Mouse (Mus musculus): ENCODE data around the gene Tatdn3. TPM values are rescaled to one million over a fixed set of nuclear protein-coding genes. Genes with fewer than 3 reads are reported as not detected.
"Not testable (repeated sequence)": the region's sequence is repeated elsewhere in the genome, so short reads cannot be mapped to it uniquely, and the experiment has no call there.

The Tatdn3 gene
- polyA plus RNA-seq, 1 experiment = 2.2 TPM

GRCm38 (mm10) chr1:191025016-191026012 lies 37.4 kb downstream of the Tatdn3 start:
- Histone ChIP-seq H3K27ac (ENCODE audit: insufficient read depth, low read length) (peak overlapping the region; percentile 9; the same call in 1 of the 2 replicates), H3K36me3 (ENCODE audit: control insufficient read depth, insufficient read depth, low read length) (no peaks in the 10 kb centered on the region), H3K4me3 (ENCODE audit: extremely low read depth, insufficient read depth, insufficient read length) (peak overlapping the region; percentile 53), H3K4me1 (ENCODE audit: control insufficient read depth, insufficient read depth, insufficient read length) (peaks cover 6% of the 10 kb centered on the region), H3K27me3 (ENCODE audit: control insufficient read depth, insufficient read depth, low read length) (no peaks in the 10 kb centered on the region)
- TF ChIP-seq POLR2A (IDR thresholded peaks at IDR 0.05; ENCODE audit: low read depth, low read length) = no peak
- TF ChIP-seq CTCF (IDR thresholded peaks at IDR 0.05; ENCODE audit: extremely low read depth, insufficient read depth, insufficient read length, insufficient replicate concordance) = no peak
- WGBS = 8% methylated on average over 69 of the region's 69 CpGs
- DNase-seq (ENCODE audit: low read depth in 1 of 2, low spot score in 2 of 2) = peak in 1 of 2 experiments; percentile 17

GRCm38 (mm10) chr1:191023806-191024205 lies 38.9 kb downstream of the Tatdn3 start:
- not testable (repeated sequence) for H3K27me3 ChIP-seq (ENCODE audit: control insufficient read depth, insufficient read depth, low read length); DNase-seq (ENCODE audit: low read depth in 1 of 2, low spot score in 2 of 2); H3K27ac ChIP-seq (ENCODE audit: insufficient read depth, low read length); H3K4me1 ChIP-seq (ENCODE audit: control insufficient read depth, insufficient read depth, insufficient read length); H3K4me3 ChIP-seq (ENCODE audit: extremely low read depth, insufficient read depth, insufficient read length); H3K36me3 ChIP-seq (ENCODE audit: control insufficient read depth, insufficient read depth, low read length)
- 91% methylated on average over 6 of the region's 6 CpGs for WGBS

DNA sequence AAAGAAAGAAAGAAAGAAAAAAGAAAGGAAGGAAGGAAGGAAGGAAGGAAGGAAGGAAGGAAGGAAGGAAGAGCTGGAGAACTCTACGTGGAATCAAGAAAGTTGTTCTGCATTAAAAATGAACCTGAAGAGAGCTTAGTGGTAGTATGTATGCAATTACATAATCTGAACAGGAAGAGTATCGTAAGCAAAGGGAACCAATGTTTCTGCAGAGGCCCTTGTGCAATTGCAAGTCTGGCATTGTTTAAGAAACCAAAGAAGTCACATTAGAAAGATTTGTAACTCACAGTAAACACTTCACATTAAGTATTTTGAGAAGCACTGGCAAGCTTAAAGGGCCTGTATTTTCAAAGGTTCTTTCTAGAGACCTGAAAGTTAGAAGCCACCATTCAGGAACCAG lies 39.6 kb downstream of the Tatdn3 start:
- peaks cover 1% of the 10 kb centered on the region; the same call in 1 of the 2 replicates for H3K36me3 ChIP-seq (ENCODE audit: control insufficient read depth, insufficient read depth, low read length)
- WGBS = 56% methylated on average over 2 of the region's 2 CpGs
- DNase-seq (ENCODE audit: low read depth in 1 of 2, low spot score in 2 of 2) = no peak
- no peak for TF ChIP-seq CTCF (IDR thresholded peaks at IDR 0.05; ENCODE audit: extremely low read depth, insufficient read depth, insufficient read length, insufficient replicate concordance)
- no peak for TF ChIP-seq POLR2A (IDR thresholded peaks at IDR 0.05; ENCODE audit: low read depth, low read length)
- no peak overlapping the region for H3K4me3 ChIP-seq (ENCODE audit: extremely low read depth, insufficient read depth, insufficient read length)
- H3K27me3 ChIP-seq (ENCODE audit: control insufficient read depth, insufficient read depth, low read length) = no peaks in the 10 kb centered on the region
- H3K4me1 ChIP-seq (ENCODE audit: control insufficient read depth, insufficient read depth, insufficient read length) = peaks cover 6% of the 10 kb centered on the region
- H3K27ac ChIP-seq (ENCODE audit: insufficient read depth, low read length) = no peak overlapping the region

GRCm38 (mm10) chr1:191021016-191021415 lies 41.7 kb downstream of the Tatdn3 start:
- Histone ChIP-seq H3K27ac (ENCODE audit: insufficient read depth, low read length) (no peak overlapping the region), H3K4me1 (ENCODE audit: control insufficient read depth, insufficient read depth, insufficient read length) (peaks cover 6% of the 10 kb centered on the region), H3K4me3 (ENCODE audit: extremely low read depth, insufficient read depth, insufficient read length) (no peak overlapping the region), H3K27me3 (ENCODE audit: control insufficient read depth, insufficient read depth, low read length) (no peaks in the 10 kb centered on the region), H3K36me3 (ENCODE audit: control insufficient read depth, insufficient read depth, low read length) (peaks cover 1% of the 10 kb centered on the region; the same call in 1 of the 2 replicates)
- no peak for TF ChIP-seq POLR2A (IDR thresholded peaks at IDR 0.05; ENCODE audit: low read depth, low read length)
- no peak for TF ChIP-seq CTCF (IDR thresholded peaks at IDR 0.05; ENCODE audit: extremely low read depth, insufficient read depth, insufficient read length, insufficient replicate concordance)
- no peak for DNase-seq (ENCODE audit: low read depth in 1 of 2, low spot score in 2 of 2)
- WGBS = 89% methylated on average over 7 of the region's 7 CpGs

- no peak for DNase-seq (ENCODE audit: low read depth in 1 of 2, low spot score in 2 of 2)
- Histone ChIP-seq H3K4me3 (ENCODE audit: extremely low read depth, insufficient read depth, insufficient read length) (no peak overlapping the region), H3K27me3 (ENCODE audit: control insufficient read depth, insufficient read depth, low read length) (no peaks in the 10 kb centered on the region), H3K4me1 (ENCODE audit: control insufficient read depth, insufficient read depth, insufficient read length) (peaks cover 5% of the 10 kb centered on the region), H3K27ac (ENCODE audit: insufficient read depth, low read length) (no peak overlapping the region), H3K36me3 (ENCODE audit: control insufficient read depth, insufficient read depth, low read length) (peaks cover 1% of the 10 kb centered on the region; the same call in 1 of the 2 replicates)
- WGBS = 92% methylated on average over 3 of the region's 3 CpGs
- TF ChIP-seq CTCF (IDR thresholded peaks at IDR 0.05; ENCODE audit: extremely low read depth, insufficient read depth, insufficient read length, insufficient replicate concordance) (no peak), POLR2A (IDR thresholded peaks at IDR 0.05; ENCODE audit: low read depth, low read length) (no peak)
These were observed 42.4 kb downstream of the Tatdn3 start for GRCm38 (mm10) chr1:191020217-191020924.

- DNase-seq (ENCODE audit: low read depth in 1 of 2, low spot score in 2 of 2) = no peak
- Histone ChIP-seq H3K27ac (ENCODE audit: insufficient read depth, low read length) (no peak overlapping the region), H3K36me3 (ENCODE audit: control insufficient read depth, insufficient read depth, low read length) (peaks cover 1% of the 10 kb centered on the region; the same call in 1 of the 2 replicates), H3K27me3 (ENCODE audit: control insufficient read depth, insufficient read depth, low read length) (no peaks in the 10 kb centered on the region), H3K4me3 (ENCODE audit: extremely low read depth, insufficient read depth, insufficient read length) (no peak overlapping the region), H3K4me1 (ENCODE audit: control insufficient read depth, insufficient read depth, insufficient read length) (no peaks in the 10 kb centered on the region)
- WGBS = 84% methylated on average over 5 of the region's 5 CpGs
- no peak for TF ChIP-seq POLR2A (IDR thresholded peaks at IDR 0.05; ENCODE audit: low read depth, low read length)
- TF ChIP-seq CTCF (IDR thresholded peaks at IDR 0.05; ENCODE audit: extremely low read depth, insufficient read depth, insufficient read length, insufficient replicate concordance) = no peak
These were observed 42.9 kb downstream of the Tatdn3 start for GRCm38 (mm10) chr1:191019803-191020202.

All from spleen, adult 2 months (tissue).